Mouse (Mus musculus) stomach, embryonic 15.5 days (tissue): ENCODE data around the gene Tdrd6. TPM values are rescaled to one million over a fixed set of nuclear protein-coding genes. Genes with fewer than 3 reads are reported as not detected.

ENCODE experiments used
- ATAC-seq: fragments of 200-750 bp; cut with Nextera tagmentation; 2 replicates; pipeline ENCODE4 v1.8.0; 2017; ENCODE audit warnings: low read depth, moderate number of reproducible peaks, moderate TSS enrichment; ENCODE audit not compliant: insufficient read depth, low FRiP score
- H3K27ac ChIP-seq: fragments of 300-500 bp; sonication (generic); 2 replicates; pipeline ENCODE4 v1.5.1; 2015; ENCODE audit warnings: mild to moderate bottlenecking, inconsistent platforms
- H3K27me3 ChIP-seq: fragments of 300-500 bp; sonication (generic); replicated peaks from 2 replicates; pipeline ENCODE4 v1.6.1; 2015; ENCODE audit warnings: inconsistent platforms
- H3K36me3 ChIP-seq: fragments of 300-500 bp; sonication (generic); 2 replicates; pipeline ENCODE4 v1.6.1; 2015; ENCODE audit warnings: inconsistent platforms
- H3K4me1 ChIP-seq: fragments of 300-500 bp; sonication (generic); 2 replicates; pipeline ENCODE4 v1.6.1; 2015; ENCODE audit warnings: inconsistent platforms
- H3K4me2 ChIP-seq: fragments of 300-500 bp; sonication (generic); 2 replicates; pipeline ENCODE4 v1.6.1; 2015; ENCODE audit warnings: mild to moderate bottlenecking, inconsistent platforms
- H3K4me3 ChIP-seq: fragments of 300-500 bp; sonication (generic); replicated peaks from 2 replicates; pipeline ENCODE4 v1.5.1; 2015; ENCODE audit warnings: inconsistent platforms
- H3K9ac ChIP-seq: fragments of 300-500 bp; sonication (generic); 2 replicates; pipeline ENCODE4 v1.6.1; 2015; ENCODE audit warnings: inconsistent platforms
- H3K9me3 ChIP-seq: fragments of 300-500 bp; sonication (generic); 2 replicates; pipeline ENCODE4 v1.6.1; 2016; ENCODE audit warnings: inconsistent platforms
- WGBS: fragments of 180-500 bp; shearing (Covaris S2); methylation state at CpG from one replicate; pipeline ENCODE4 v1.1.7; 2015; 5-methylcytosine and 5-hydroxymethylcytosine counted together
- polyA plus RNA-seq: library from polyadenylated mRNA; unstranded; fragments of >200 nt; fragmentation: Nextera tagmentation; extraction: Ambion mirVana; gene quantifications from 2 replicates; pipeline ENCODE4 v1.2.1, GENCODE M21; 2015

The Tdrd6 gene
- polyA plus RNA-seq, 1 experiment from 2014 or later: 0.04 TPM

- Histone ChIP-seq H3K9me3 (no peaks in the 10 kb centered on the region), H3K27ac (no peak overlapping the region), H3K4me1 (no peaks in the 10 kb centered on the region), H3K4me2 (no peak overlapping the region), H3K27me3 (no peaks in the 10 kb centered on the region), H3K4me3 (no peak overlapping the region), H3K36me3 (no peaks in the 10 kb centered on the region), H3K9ac (no peak overlapping the region)
- WGBS: 59% methylated on average over 5 of the region's 5 CpGs
- ATAC-seq: no peak
Measured at GRCm38 (mm10) chr17:43646925-43647324, 16.8 kb upstream of the Tdrd6 start.

- Histone ChIP-seq H3K27ac (no peak overlapping the region), H3K9ac (no peak overlapping the region), H3K4me1 (no peaks in the 10 kb centered on the region), H3K4me3 (no peak overlapping the region), H3K27me3 (no peaks in the 10 kb centered on the region), H3K36me3 (no peaks in the 10 kb centered on the region), H3K9me3 (no peaks in the 10 kb centered on the region), H3K4me2 (no peak overlapping the region)
- whole genome bisulfite sequencing: 83% methylated on average over 3 of the region's 3 CpGs
- no peak for ATAC-seq
Measured at GRCm38 (mm10) chr17:43645136-43645535, 15.0 kb upstream of the Tdrd6 start.

GRCm38 (mm10) chr17:43644375-43644774 lies 14.3 kb upstream of the Tdrd6 start:
- WGBS: 64% methylated on average over 7 of the region's 7 CpGs
- H3K27ac ChIP-seq: no peak overlapping the region
- no peak overlapping the region for H3K9ac ChIP-seq
- no peak overlapping the region for H3K4me2 ChIP-seq
- no peak overlapping the region for H3K4me3 ChIP-seq
- H3K27me3 ChIP-seq: no peaks in the 10 kb centered on the region
- H3K9me3 ChIP-seq: no peaks in the 10 kb centered on the region
- ATAC-seq: no peak
- H3K4me1 ChIP-seq: no peaks in the 10 kb centered on the region
- H3K36me3 ChIP-seq: no peaks in the 10 kb centered on the region

- H3K9ac ChIP-seq: no peak overlapping the region
- WGBS: 72% methylated on average over 7 of the region's 7 CpGs
- no peak overlapping the region for H3K4me2 ChIP-seq
- no peaks in the 10 kb centered on the region for H3K27me3 ChIP-seq
- no peaks in the 10 kb centered on the region for H3K36me3 ChIP-seq
- no peak for ATAC-seq
- no peak overlapping the region for H3K4me3 ChIP-seq
- no peaks in the 10 kb centered on the region for H3K9me3 ChIP-seq
- no peaks in the 10 kb centered on the region for H3K4me1 ChIP-seq
- H3K27ac ChIP-seq: no peak overlapping the region
Measured at GRCm38 (mm10) chr17:43643191-43643590, 13.1 kb upstream of the Tdrd6 start.

- Histone ChIP-seq H3K27ac (no peak overlapping the region), H3K9ac (no peak overlapping the region), H3K27me3 (no peaks in the 10 kb centered on the region), H3K4me3 (no peak overlapping the region), H3K4me1 (no peaks in the 10 kb centered on the region), H3K9me3 (no peaks in the 10 kb centered on the region; the same call in 1 of the 2 replicates), H3K4me2 (no peak overlapping the region), H3K36me3 (no peaks in the 10 kb centered on the region)
- 80% methylated on average over 1 of the region's 1 CpGs for WGBS
- ATAC-seq: no peak
Measured at GRCm38 (mm10) chr17:43640825-43641224, 10.7 kb upstream of the Tdrd6 start.

- no peak for ATAC-seq
- 89% methylated on average over 4 of the region's 4 CpGs for WGBS
Measured at GRCm38 (mm10) chr17:43637146-43637545, 7.0 kb upstream of the Tdrd6 start.

GRCm38 (mm10) chr17:43630427-43630760 lies 295 bp upstream of the Tdrd6 start:
- Histone ChIP-seq H3K4me2 (peak overlapping the region; percentile 84), H3K4me1 (peaks cover 14% of the 10 kb centered on the region), H3K4me3 (peak overlapping the region; percentile 39), H3K27ac (no peak overlapping the region), H3K36me3 (no peaks in the 10 kb centered on the region), H3K9me3 (no peaks in the 10 kb centered on the region), H3K27me3 (peaks cover 33% of the 10 kb centered on the region), H3K9ac (no peak overlapping the region)
- peak; percentile 14; the same call in 1 of the 2 replicates for ATAC-seq
- 57% methylated on average over 13 of the region's 13 CpGs for WGBS

More at GRCm38 (mm10) chr17:43637146-43637545, 7.0 kb upstream of the Tdrd6 start:
- no peaks in the 10 kb centered on the region; the same call in 1 of the 2 replicates for H3K9me3 ChIP-seq
- H3K4me2 ChIP-seq: no peak overlapping the region
- H3K27ac ChIP-seq: no peak overlapping the region
- H3K36me3 ChIP-seq: no peaks in the 10 kb centered on the region
- no peak overlapping the region for H3K9ac ChIP-seq
- no peaks in the 10 kb centered on the region for H3K4me1 ChIP-seq
- 0 out of 2 replicates have a peak, but pooled peaks cover 2% of the 10 kb centered on the region for H3K27me3 ChIP-seq
- H3K4me3 ChIP-seq: no peak overlapping the region

- WGBS: 16% methylated on average over 24 of the region's 24 CpGs
- Histone ChIP-seq H3K4me1 (peaks cover 14% of the 10 kb centered on the region), H3K4me3 (peak overlapping the region; percentile 39), H3K27ac (no peak overlapping the region), H3K9me3 (no peaks in the 10 kb centered on the region), H3K36me3 (no peaks in the 10 kb centered on the region), H3K27me3 (peaks cover 33% of the 10 kb centered on the region), H3K9ac (no peak overlapping the region), H3K4me2 (peak overlapping the region; percentile 84)
- ATAC-seq: no peak
Measured at GRCm38 (mm10) chr17:43629026-43629495, 1.0 kb downstream of the Tdrd6 start.

- 90% methylated on average over 10 of the region's 10 CpGs for WGBS
- ATAC-seq: no peak
- Histone ChIP-seq H3K9me3 (no peaks in the 10 kb centered on the region), H3K4me3 (no peak overlapping the region), H3K9ac (no peak overlapping the region), H3K36me3 (no peaks in the 10 kb centered on the region), H3K27ac (no peak overlapping the region), H3K4me2 (no peak overlapping the region), H3K4me1 (peaks cover 14% of the 10 kb centered on the region), H3K27me3 (peaks cover 33% of the 10 kb centered on the region)
Measured at GRCm38 (mm10) chr17:43628246-43628645, 1.9 kb downstream of the Tdrd6 start.

- H3K4me1 ChIP-seq: no peaks in the 10 kb centered on the region
- H3K4me3 ChIP-seq: no peak overlapping the region
- H3K36me3 ChIP-seq: no peaks in the 10 kb centered on the region
- ATAC-seq: no peak
- no peaks in the 10 kb centered on the region for H3K9me3 ChIP-seq
- H3K27me3 ChIP-seq: no peaks in the 10 kb centered on the region
- 84% methylated on average over 10 of the region's 10 CpGs for WGBS
- no peak overlapping the region for H3K4me2 ChIP-seq
- no peak overlapping the region for H3K27ac ChIP-seq
- H3K9ac ChIP-seq: no peak overlapping the region
Measured at GRCm38 (mm10) chr17:43622076-43622475, 8.0 kb downstream of the Tdrd6 start.

- no peak overlapping the region for H3K4me2 ChIP-seq
- 78% methylated on average over 9 of the region's 9 CpGs for WGBS
- H3K9ac ChIP-seq: no peak overlapping the region
- no peaks in the 10 kb centered on the region for H3K36me3 ChIP-seq
- ATAC-seq: no peak
- no peaks in the 10 kb centered on the region for H3K9me3 ChIP-seq
- no peaks in the 10 kb centered on the region for H3K27me3 ChIP-seq
- H3K27ac ChIP-seq: no peak overlapping the region
- H3K4me1 ChIP-seq: no peaks in the 10 kb centered on the region
- H3K4me3 ChIP-seq: no peak overlapping the region
Measured at GRCm38 (mm10) chr17:43619156-43619555, 10.9 kb downstream of the Tdrd6 start.

GRCm38 (mm10) chr17:43612221-43612620 lies 17.9 kb downstream of the Tdrd6 start:
- Histone ChIP-seq H3K4me3 (no peak overlapping the region), H3K36me3 (no peaks in the 10 kb centered on the region), H3K27me3 (no peaks in the 10 kb centered on the region), H3K9ac (no peak overlapping the region), H3K4me1 (no peaks in the 10 kb centered on the region), H3K27ac (no peak overlapping the region), H3K9me3 (no peaks in the 10 kb centered on the region), H3K4me2 (no peak overlapping the region)
- no peak for ATAC-seq
- 49% methylated on average over 3 of the region's 3 CpGs for WGBS

- H3K4me2 ChIP-seq: no peak overlapping the region
- no peak for ATAC-seq
- H3K9me3 ChIP-seq: no peaks in the 10 kb centered on the region
- WGBS: 18% methylated on average over 7 of the region's 7 CpGs
- H3K36me3 ChIP-seq: no peaks in the 10 kb centered on the region
- H3K27me3 ChIP-seq: no peaks in the 10 kb centered on the region
- no peaks in the 10 kb centered on the region for H3K4me1 ChIP-seq
- H3K27ac ChIP-seq: no peak overlapping the region
- H3K9ac ChIP-seq: no peak overlapping the region
- no peak overlapping the region for H3K4me3 ChIP-seq
Measured at GRCm38 (mm10) chr17:43611586-43611985, 18.5 kb downstream of the Tdrd6 start.
